Mouse (Mus musculus): Measurements from ENCODE around the gene Cnih3. TPM values are rescaled to one million over a fixed set of nuclear protein-coding genes. Genes with fewer than 3 reads are reported as not detected.

The Cnih3 gene
- polyA plus RNA-seq, 1 experiment from 2014 or later: 0.17 TPM

- 80% methylated on average over 3 of the region's 3 CpGs for WGBS
- H3K27ac ChIP-seq (ENCODE audit: low read length): no peak overlapping the region
- ATAC-seq (ENCODE audit: insufficient read depth, low FRiP score): no peak
- H3K27me3 ChIP-seq (ENCODE audit: control insufficient read depth, insufficient read depth, low read length): no peaks in the 10 kb centered on the region
- no peak overlapping the region for H3K9ac ChIP-seq (ENCODE audit: low read length)
- H3K36me3 ChIP-seq (ENCODE audit: control insufficient read depth, insufficient read depth, low read length): no peaks in the 10 kb centered on the region
- no peak overlapping the region for H3K4me3 ChIP-seq (replicated peaks; ENCODE audit: low read length)
- no peaks in the 10 kb centered on the region for H3K4me1 ChIP-seq (ENCODE audit: control insufficient read depth, insufficient read depth, low read length)
- no peaks in the 10 kb centered on the region for H3K9me3 ChIP-seq (replicated peaks; ENCODE audit: control insufficient read depth, low read length)
- H3K4me2 ChIP-seq (ENCODE audit: low read depth, low read length): no peak overlapping the region
These were observed 73.0 kb downstream of the Cnih3 start for GRCm38 (mm10) chr1:181425388-181425787.

GRCm38 (mm10) chr1:181426406-181426805 is 74.0 kb downstream of the Cnih3 start:
- Histone ChIP-seq H3K36me3 (ENCODE audit: control insufficient read depth, insufficient read depth, low read length) (no peaks in the 10 kb centered on the region), H3K4me2 (ENCODE audit: low read depth, low read length) (no peak overlapping the region), H3K9ac (ENCODE audit: low read length) (no peak overlapping the region), H3K4me1 (ENCODE audit: control insufficient read depth, insufficient read depth, low read length) (no peaks in the 10 kb centered on the region), H3K27me3 (ENCODE audit: control insufficient read depth, insufficient read depth, low read length) (no peaks in the 10 kb centered on the region), H3K4me3 (replicated peaks; ENCODE audit: low read length) (no peak overlapping the region), H3K27ac (ENCODE audit: low read length) (no peak overlapping the region), H3K9me3 (replicated peaks; ENCODE audit: control insufficient read depth, low read length) (no peaks in the 10 kb centered on the region)
- 76% methylated on average over 5 of the region's 5 CpGs for WGBS
- no peak for ATAC-seq (ENCODE audit: insufficient read depth, low FRiP score)

- H3K9ac ChIP-seq (ENCODE audit: low read length): no peak overlapping the region
- ATAC-seq (ENCODE audit: insufficient read depth, low FRiP score): no peak
- WGBS: 82% methylated on average over 5 of the region's 5 CpGs
- H3K4me2 ChIP-seq (ENCODE audit: low read depth, low read length): no peak overlapping the region
- no peaks in the 10 kb centered on the region for H3K27me3 ChIP-seq (ENCODE audit: control insufficient read depth, insufficient read depth, low read length)
- H3K36me3 ChIP-seq (ENCODE audit: control insufficient read depth, insufficient read depth, low read length): no peaks in the 10 kb centered on the region
- no peaks in the 10 kb centered on the region for H3K9me3 ChIP-seq (replicated peaks; ENCODE audit: control insufficient read depth, low read length)
- H3K27ac ChIP-seq (ENCODE audit: low read length): no peak overlapping the region
- H3K4me3 ChIP-seq (replicated peaks; ENCODE audit: low read length): no peak overlapping the region
- no peaks in the 10 kb centered on the region for H3K4me1 ChIP-seq (ENCODE audit: control insufficient read depth, insufficient read depth, low read length)
These were observed 80.8 kb downstream of the Cnih3 start for GRCm38 (mm10) chr1:181433263-181433662.

GRCm38 (mm10) chr1:181435414-181435813 is 83.0 kb downstream of the Cnih3 start:
- Histone ChIP-seq H3K27me3 (ENCODE audit: control insufficient read depth, insufficient read depth, low read length) (no peaks in the 10 kb centered on the region), H3K9me3 (replicated peaks; ENCODE audit: control insufficient read depth, low read length) (no peaks in the 10 kb centered on the region), H3K4me3 (replicated peaks; ENCODE audit: low read length) (no peak overlapping the region), H3K27ac (ENCODE audit: low read length) (no peak overlapping the region), H3K4me1 (ENCODE audit: control insufficient read depth, insufficient read depth, low read length) (no peaks in the 10 kb centered on the region), H3K9ac (ENCODE audit: low read length) (no peak overlapping the region), H3K36me3 (ENCODE audit: control insufficient read depth, insufficient read depth, low read length) (no peaks in the 10 kb centered on the region), H3K4me2 (ENCODE audit: low read depth, low read length) (no peak overlapping the region)
- 54% methylated on average over 5 of the region's 5 CpGs for WGBS
- ATAC-seq (ENCODE audit: insufficient read depth, low FRiP score): no peak

GRCm38 (mm10) chr1:181440982-181441603 is 88.7 kb downstream of the Cnih3 start:
- Histone ChIP-seq H3K4me1 (ENCODE audit: control insufficient read depth, insufficient read depth, low read length) (peaks cover 7% of the 10 kb centered on the region; the same call in 1 of the 2 replicates), H3K4me2 (ENCODE audit: low read depth, low read length) (no peak overlapping the region), H3K27ac (ENCODE audit: low read length) (peak overlapping the region; percentile 76), H3K9me3 (replicated peaks; ENCODE audit: control insufficient read depth, low read length) (no peaks in the 10 kb centered on the region), H3K9ac (ENCODE audit: low read length) (no peak overlapping the region), H3K4me3 (replicated peaks; ENCODE audit: low read length) (no peak overlapping the region), H3K27me3 (ENCODE audit: control insufficient read depth, insufficient read depth, low read length) (no peaks in the 10 kb centered on the region), H3K36me3 (ENCODE audit: control insufficient read depth, insufficient read depth, low read length) (no peaks in the 10 kb centered on the region)
- peak; percentile 14; the same call in 1 of the 2 replicates for ATAC-seq (ENCODE audit: insufficient read depth, low FRiP score)
- 78% methylated on average over 8 of the region's 8 CpGs for WGBS

GRCm38 (mm10) chr1:181441654-181442241 is 89.3 kb downstream of the Cnih3 start:
- WGBS: 63% methylated on average over 7 of the region's 7 CpGs
- Histone ChIP-seq H3K4me3 (replicated peaks; ENCODE audit: low read length) (no peak overlapping the region), H3K27ac (ENCODE audit: low read length) (peak overlapping the region; percentile 76), H3K9me3 (replicated peaks; ENCODE audit: control insufficient read depth, low read length) (no peaks in the 10 kb centered on the region), H3K4me1 (ENCODE audit: control insufficient read depth, insufficient read depth, low read length) (peaks cover 7% of the 10 kb centered on the region; the same call in 1 of the 2 replicates), H3K9ac (ENCODE audit: low read length) (no peak overlapping the region), H3K27me3 (ENCODE audit: control insufficient read depth, insufficient read depth, low read length) (no peaks in the 10 kb centered on the region), H3K4me2 (ENCODE audit: low read depth, low read length) (no peak overlapping the region), H3K36me3 (ENCODE audit: control insufficient read depth, insufficient read depth, low read length) (no peaks in the 10 kb centered on the region)
- peak; percentile 53; the same call in 1 of the 2 replicates for ATAC-seq (ENCODE audit: insufficient read depth, low FRiP score)

GRCm38 (mm10) chr1:181445041-181445440 is 92.6 kb downstream of the Cnih3 start:
- Histone ChIP-seq H3K27ac (ENCODE audit: low read length) (no peak overlapping the region), H3K4me1 (ENCODE audit: control insufficient read depth, insufficient read depth, low read length) (peaks cover 7% of the 10 kb centered on the region; the same call in 1 of the 2 replicates), H3K9ac (ENCODE audit: low read length) (no peak overlapping the region), H3K9me3 (replicated peaks; ENCODE audit: control insufficient read depth, low read length) (no peaks in the 10 kb centered on the region), H3K4me2 (ENCODE audit: low read depth, low read length) (no peak overlapping the region), H3K4me3 (replicated peaks; ENCODE audit: low read length) (no peak overlapping the region), H3K27me3 (ENCODE audit: control insufficient read depth, insufficient read depth, low read length) (no peaks in the 10 kb centered on the region), H3K36me3 (ENCODE audit: control insufficient read depth, insufficient read depth, low read length) (no peaks in the 10 kb centered on the region)
- 92% methylated on average over 5 of the region's 5 CpGs for WGBS
- ATAC-seq (ENCODE audit: insufficient read depth, low FRiP score): no peak

GRCm38 (mm10) chr1:181445630-181446257 is 93.3 kb downstream of the Cnih3 start:
- no peak for ATAC-seq (ENCODE audit: insufficient read depth, low FRiP score)
- H3K9me3 ChIP-seq (replicated peaks; ENCODE audit: control insufficient read depth, low read length): no peaks in the 10 kb centered on the region
- H3K4me2 ChIP-seq (ENCODE audit: low read depth, low read length): no peak overlapping the region
- peaks cover 7% of the 10 kb centered on the region; the same call in 1 of the 2 replicates for H3K4me1 ChIP-seq (ENCODE audit: control insufficient read depth, insufficient read depth, low read length)
- WGBS: 61% methylated on average over 1 of the region's 1 CpGs
- H3K27me3 ChIP-seq (ENCODE audit: control insufficient read depth, insufficient read depth, low read length): no peaks in the 10 kb centered on the region
- H3K27ac ChIP-seq (ENCODE audit: low read length): no peak overlapping the region
- no peak overlapping the region for H3K4me3 ChIP-seq (replicated peaks; ENCODE audit: low read length)
- no peak overlapping the region for H3K9ac ChIP-seq (ENCODE audit: low read length)
- no peaks in the 10 kb centered on the region for H3K36me3 ChIP-seq (ENCODE audit: control insufficient read depth, insufficient read depth, low read length)

GRCm38 (mm10) chr1:181446591-181447114 is 94.2 kb downstream of the Cnih3 start:
- no peak overlapping the region for H3K4me3 ChIP-seq (replicated peaks; ENCODE audit: low read length)
- 54% methylated on average over 6 of the region's 6 CpGs for WGBS
- no peak overlapping the region for H3K9ac ChIP-seq (ENCODE audit: low read length)
- peak; percentile 15; the same call in 1 of the 2 replicates for ATAC-seq (ENCODE audit: insufficient read depth, low FRiP score)
- no peak overlapping the region for H3K4me2 ChIP-seq (ENCODE audit: low read depth, low read length)
- peaks cover 3% of the 10 kb centered on the region; the same call in 1 of the 2 replicates for H3K4me1 ChIP-seq (ENCODE audit: control insufficient read depth, insufficient read depth, low read length)
- no peaks in the 10 kb centered on the region for H3K27me3 ChIP-seq (ENCODE audit: control insufficient read depth, insufficient read depth, low read length)
- H3K27ac ChIP-seq (ENCODE audit: low read length): no peak overlapping the region
- no peaks in the 10 kb centered on the region for H3K9me3 ChIP-seq (replicated peaks; ENCODE audit: control insufficient read depth, low read length)
- H3K36me3 ChIP-seq (ENCODE audit: control insufficient read depth, insufficient read depth, low read length): no peaks in the 10 kb centered on the region

All from stomach, embryonic 16.5 days (tissue).